Mouse (Mus musculus): ENCODE measurements at regions not wholly inside any gene's neighbourhood (a gene's known extent, or its start where the extent isn't known, plus 50 kb on each side); places are given as distances from the start of the nearest gene placed in this dataset.

GRCm38 (mm10) chr9:118416032-118416431 lies 62.0 kb upstream of the Eomes start:
- no peak overlapping the region for H3K27ac ChIP-seq (replicated peaks)
- ATAC-seq (ENCODE audit: insufficient read depth), result no peak
- H3K9me3 ChIP-seq (replicated peaks), result no peaks in the 10 kb centered on the region
- no peak overlapping the region for H3K9ac ChIP-seq
- H3K27me3 ChIP-seq, result no peaks in the 10 kb centered on the region
- WGBS (ENCODE audit: insufficient replicate concordance), result 53% methylated on average over 4 of the region's 4 CpGs
- H3K36me3 ChIP-seq (replicated peaks), result no peaks in the 10 kb centered on the region
- no peaks in the 10 kb centered on the region for H3K4me1 ChIP-seq (replicated peaks)
- H3K4me2 ChIP-seq, result no peak overlapping the region
- H3K4me3 ChIP-seq (replicated peaks), result no peak overlapping the region

DNA sequence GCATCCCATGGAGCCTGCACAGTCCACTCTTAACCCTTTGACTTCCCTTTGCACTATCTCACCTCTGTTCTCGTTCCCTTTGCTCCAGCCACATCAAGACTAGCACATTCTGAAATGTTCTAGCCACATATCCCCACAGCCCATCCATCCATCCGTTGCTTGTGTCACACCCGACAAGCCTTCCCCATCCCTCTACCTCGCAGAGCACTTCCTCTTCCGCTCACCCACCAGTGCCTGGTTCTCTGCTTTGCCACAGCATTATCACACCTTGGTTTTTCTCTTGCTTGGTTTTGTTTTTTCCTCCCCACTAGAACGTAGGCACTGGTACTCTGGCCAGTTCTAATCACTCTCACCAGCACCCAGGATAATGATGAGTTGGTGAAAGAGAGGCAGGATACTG lies 61.5 kb upstream of the Eomes start:
- Histone ChIP-seq H3K27me3 (no peaks in the 10 kb centered on the region), H3K9me3 (replicated peaks) (no peaks in the 10 kb centered on the region), H3K36me3 (replicated peaks) (no peaks in the 10 kb centered on the region), H3K4me2 (no peak overlapping the region), H3K27ac (replicated peaks) (no peak overlapping the region), H3K4me3 (replicated peaks) (no peak overlapping the region), H3K4me1 (replicated peaks) (no peaks in the 10 kb centered on the region), H3K9ac (no peak overlapping the region)
- no peak for ATAC-seq (ENCODE audit: insufficient read depth)
- 52% methylated on average over 6 of the region's 6 CpGs for WGBS (ENCODE audit: insufficient replicate concordance)

DNA sequence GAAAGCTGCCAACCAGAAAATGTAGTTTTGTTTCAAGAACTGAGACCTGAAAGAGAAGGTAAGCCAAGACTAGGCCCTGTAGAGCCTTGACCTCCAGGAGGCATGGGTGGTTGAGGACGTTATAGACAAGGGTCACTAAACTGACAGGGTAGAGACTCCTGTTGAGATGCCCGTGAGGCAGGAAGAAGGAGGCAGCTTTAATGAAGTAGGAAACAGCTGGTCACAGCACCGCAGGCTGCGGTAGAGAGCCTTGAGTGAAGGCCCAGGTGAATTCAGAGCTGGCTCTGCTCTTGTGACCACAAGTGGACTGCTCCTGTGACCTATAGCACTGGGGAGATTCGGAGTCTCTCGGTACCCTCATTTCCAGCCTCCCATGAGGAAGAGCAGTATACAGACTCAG lies 53.7 kb upstream of the Eomes start:
- 52% methylated on average over 6 of the region's 6 CpGs for WGBS (ENCODE audit: insufficient replicate concordance)
- H3K4me2 ChIP-seq, result no peak overlapping the region
- no peak for ATAC-seq (ENCODE audit: insufficient read depth)
- no peaks in the 10 kb centered on the region for H3K4me1 ChIP-seq (replicated peaks)
- no peak overlapping the region for H3K4me3 ChIP-seq (replicated peaks)
- no peaks in the 10 kb centered on the region for H3K9me3 ChIP-seq (replicated peaks)
- H3K36me3 ChIP-seq (replicated peaks), result no peaks in the 10 kb centered on the region
- no peaks in the 10 kb centered on the region for H3K27me3 ChIP-seq
- H3K9ac ChIP-seq, result no peak overlapping the region
- no peak overlapping the region for H3K27ac ChIP-seq (replicated peaks)

Data from liver, embryonic 15.5 days (tissue).